In the genomic region with DNA sequence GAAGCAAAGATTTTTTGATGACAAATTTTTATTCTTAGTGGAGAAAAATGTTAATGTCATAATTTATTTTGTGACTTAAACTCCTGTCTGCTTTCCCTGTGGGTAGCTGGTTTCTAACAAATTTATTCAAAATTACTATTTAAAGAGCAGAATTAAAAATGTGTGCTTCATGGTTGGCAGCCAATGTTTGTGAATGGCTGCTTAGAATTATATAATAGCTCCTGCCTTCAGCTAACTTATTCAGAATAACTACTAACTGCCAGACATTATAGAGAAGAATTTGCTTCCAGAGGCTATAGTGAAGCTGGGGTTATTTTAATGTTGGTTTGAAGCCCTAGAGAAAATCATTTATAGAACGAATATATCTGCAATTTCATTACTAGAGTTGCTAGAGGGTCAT, we compare ENCODE assay signal across 10 mouse cellular contexts.
"Had no signal": no experiment of that assay in that cellular context is flagged by ENCODE, and none has a peak within 500 bp of the region (broad histone marks: within the 10 kb centered on the region; RNA-seq: fewer than 3 reads in every experiment).

No protein-coding gene starts in this region.

- DNase-seq: liver, postnatal 0 days; lung, adult 2 months; lung, postnatal 14 days; lung, postnatal 36 days; right cerebral cortex, postnatal 25 days; right cerebral cortex, postnatal 4 days; spleen, adult 18-20 months; thymus, adult 2 months; thymus, postnatal 25 days; thymus, postnatal 4 days had no signal
